Mouse (Mus musculus) stomach, embryonic 14.5 days (tissue): ENCODE measurements around the gene Asb2. TPM values are rescaled to one million over a fixed set of nuclear protein-coding genes. Genes with fewer than 3 reads are reported as not detected.

Experiments used
- ATAC-seq: fragments of 200-750 bp; cut with Nextera tagmentation; 2 replicates; pipeline ENCODE4 v1.8.0; 2017; ENCODE audit warnings: low read depth, moderate TSS enrichment; ENCODE audit not compliant: insufficient number of reproducible peaks, insufficient read depth, low FRiP score
- H3K27ac ChIP-seq: fragments of 300-500 bp; sonication (generic); 2 replicates; pipeline ENCODE4 v1.5.1; 2014; ENCODE audit warnings: mild to moderate bottlenecking, low read length, moderate library complexity, mixed read lengths
- H3K27me3 ChIP-seq: fragments of 300-500 bp; sonication (generic); 2 replicates; pipeline ENCODE4 v1.6.1; 2014; ENCODE audit warnings: low read length, control low read depth, mixed read lengths; ENCODE audit not compliant: control insufficient read depth, insufficient read depth
- H3K36me3 ChIP-seq: fragments of 300-500 bp; sonication (generic); 2 replicates; pipeline ENCODE4 v1.6.1; 2014; ENCODE audit warnings: mild to moderate bottlenecking, control low read depth, low read length, moderate library complexity, mixed read lengths; ENCODE audit not compliant: control insufficient read depth, insufficient read depth
- H3K4me1 ChIP-seq: fragments of 300-500 bp; sonication (generic); 2 replicates; pipeline ENCODE4 v1.6.1; 2014; ENCODE audit warnings: low read length, control low read depth, mixed read lengths; ENCODE audit not compliant: control insufficient read depth, insufficient read depth
- H3K4me2 ChIP-seq: fragments of 300-500 bp; sonication (generic); replicated peaks from 2 replicates; pipeline ENCODE4 v1.6.1; 2014; ENCODE audit warnings: low read depth, low read length, control low read depth
- H3K4me3 ChIP-seq: fragments of 300-500 bp; sonication (generic); 2 replicates; pipeline ENCODE4 v1.5.1; 2014; ENCODE audit warnings: low read depth, low read length, control low read depth
- H3K9ac ChIP-seq: fragments of 300-500 bp; sonication (generic); replicated peaks from 2 replicates; pipeline ENCODE4 v1.6.1; 2014; ENCODE audit warnings: low read depth, mild to moderate bottlenecking, control low read depth, low read length, moderate library complexity, mixed read lengths
- H3K9me3 ChIP-seq: fragments of 300-500 bp; sonication (generic); 2 replicates; pipeline ENCODE4 v1.6.1; 2016; ENCODE audit warnings: low read depth, low read length, control low read depth; ENCODE audit not compliant: control insufficient read depth
- WGBS: fragments of 180-500 bp; shearing (Covaris S2); extraction: QIAGEN DNeasy Blood & Tissue Kit; methylation state at CpG from one replicate; pipeline ENCODE4 v1.1.7; 2014; 5-methylcytosine and 5-hydroxymethylcytosine counted together
- polyA plus RNA-seq: library from polyadenylated mRNA; unstranded; fragments of >200 nt; fragmentation: Nextera tagmentation; extraction: Ambion mirVana; gene quantifications from 2 replicates; pipeline ENCODE4 v1.2.1, GENCODE M21; 2014

Asb2 gene
- polyA plus RNA-seq, 1 experiment from 2014 or later: 22.3 TPM

DNA sequence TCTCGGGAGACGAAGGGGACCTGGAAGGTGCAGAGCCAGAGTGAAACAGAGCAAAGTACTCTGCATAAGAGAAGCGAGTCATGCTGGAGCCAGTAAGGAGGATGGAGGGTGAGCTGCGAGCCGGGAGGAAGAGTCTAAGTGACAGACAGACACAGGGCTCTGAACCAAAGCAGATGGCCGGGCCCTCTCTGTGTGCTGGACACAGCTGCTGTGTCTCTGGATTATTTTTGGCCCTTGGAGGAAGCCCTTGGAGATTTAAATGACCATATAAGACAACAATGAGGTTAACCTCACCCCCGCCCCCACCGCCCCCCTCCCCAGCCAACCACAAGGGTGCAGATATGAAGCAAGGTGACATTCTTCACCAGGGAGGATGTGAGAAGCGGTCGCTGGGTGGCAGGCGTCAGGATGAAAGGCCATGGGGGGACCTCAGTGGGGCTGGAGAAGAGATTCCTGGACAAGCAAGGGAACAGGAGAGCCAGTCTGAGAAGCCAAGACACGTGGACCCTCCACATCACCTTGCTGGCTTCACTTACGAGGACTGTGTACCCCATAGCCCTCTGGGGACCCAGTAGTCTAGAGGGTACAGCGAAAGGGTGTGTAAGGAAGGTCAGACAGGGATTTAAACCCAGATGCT, 17.5 kb downstream of the Asb2 start:
- peak; percentile 54 for ATAC-seq
- WGBS: 56% methylated on average over 14 of the region's 14 CpGs
- no peak overlapping the region for H3K9ac ChIP-seq

GRCm38 (mm10) chr12:103336766-103337165, 19.0 kb downstream of the Asb2 start:
- no peaks in the 10 kb centered on the region for H3K27me3 ChIP-seq
- 85% methylated on average over 3 of the region's 3 CpGs for WGBS
- H3K9me3 ChIP-seq: no peaks in the 10 kb centered on the region
- H3K36me3 ChIP-seq: no peaks in the 10 kb centered on the region
- H3K27ac ChIP-seq: no peak overlapping the region
- no peaks in the 10 kb centered on the region for H3K4me1 ChIP-seq
- H3K4me3 ChIP-seq: no peak overlapping the region
- no peak overlapping the region for H3K4me2 ChIP-seq
- no peak for ATAC-seq
- H3K9ac ChIP-seq: no peak overlapping the region

More for the DNA sequence above, 17.5 kb downstream of the Asb2 start:
- Histone ChIP-seq H3K4me3 (no peak overlapping the region), H3K4me1 (no peaks in the 10 kb centered on the region), H3K9me3 (no peaks in the 10 kb centered on the region), H3K36me3 (no peaks in the 10 kb centered on the region), H3K27ac (no peak overlapping the region), H3K4me2 (no peak overlapping the region), H3K27me3 (no peaks in the 10 kb centered on the region)

GRCm38 (mm10) chr12:103333426-103333825, 22.4 kb downstream of the Asb2 start:
- Histone ChIP-seq H3K9ac (no peak overlapping the region), H3K36me3 (no peaks in the 10 kb centered on the region), H3K9me3 (no peaks in the 10 kb centered on the region), H3K4me1 (no peaks in the 10 kb centered on the region), H3K27me3 (no peaks in the 10 kb centered on the region), H3K4me2 (no peak overlapping the region), H3K4me3 (no peak overlapping the region), H3K27ac (no peak overlapping the region)
- ATAC-seq: no peak
- WGBS: 96% methylated on average over 15 of the region's 15 CpGs

- no peak overlapping the region for H3K9ac ChIP-seq
- ATAC-seq: no peak
- H3K27me3 ChIP-seq: no peaks in the 10 kb centered on the region
- no peak overlapping the region for H3K27ac ChIP-seq
- H3K9me3 ChIP-seq: no peaks in the 10 kb centered on the region
- WGBS: 87% methylated on average over 2 of the region's 2 CpGs
- H3K4me1 ChIP-seq: no peaks in the 10 kb centered on the region
- H3K4me2 ChIP-seq: no peak overlapping the region
- no peak overlapping the region for H3K4me3 ChIP-seq
- H3K36me3 ChIP-seq: no peaks in the 10 kb centered on the region
Observed at GRCm38 (mm10) chr12:103332879-103333278, 22.9 kb downstream of the Asb2 start.

- H3K27me3 ChIP-seq: no peaks in the 10 kb centered on the region
- H3K4me3 ChIP-seq: no peak overlapping the region
- no peak overlapping the region for H3K9ac ChIP-seq
- WGBS: 56% methylated on average over 4 of the region's 4 CpGs
- H3K4me1 ChIP-seq: no peaks in the 10 kb centered on the region
- no peak overlapping the region for H3K27ac ChIP-seq
- no peaks in the 10 kb centered on the region for H3K9me3 ChIP-seq
- no peak for ATAC-seq
- H3K36me3 ChIP-seq: no peaks in the 10 kb centered on the region
- H3K4me2 ChIP-seq: no peak overlapping the region
Observed at GRCm38 (mm10) chr12:103331491-103331890, 24.3 kb downstream of the Asb2 start.

DNA sequence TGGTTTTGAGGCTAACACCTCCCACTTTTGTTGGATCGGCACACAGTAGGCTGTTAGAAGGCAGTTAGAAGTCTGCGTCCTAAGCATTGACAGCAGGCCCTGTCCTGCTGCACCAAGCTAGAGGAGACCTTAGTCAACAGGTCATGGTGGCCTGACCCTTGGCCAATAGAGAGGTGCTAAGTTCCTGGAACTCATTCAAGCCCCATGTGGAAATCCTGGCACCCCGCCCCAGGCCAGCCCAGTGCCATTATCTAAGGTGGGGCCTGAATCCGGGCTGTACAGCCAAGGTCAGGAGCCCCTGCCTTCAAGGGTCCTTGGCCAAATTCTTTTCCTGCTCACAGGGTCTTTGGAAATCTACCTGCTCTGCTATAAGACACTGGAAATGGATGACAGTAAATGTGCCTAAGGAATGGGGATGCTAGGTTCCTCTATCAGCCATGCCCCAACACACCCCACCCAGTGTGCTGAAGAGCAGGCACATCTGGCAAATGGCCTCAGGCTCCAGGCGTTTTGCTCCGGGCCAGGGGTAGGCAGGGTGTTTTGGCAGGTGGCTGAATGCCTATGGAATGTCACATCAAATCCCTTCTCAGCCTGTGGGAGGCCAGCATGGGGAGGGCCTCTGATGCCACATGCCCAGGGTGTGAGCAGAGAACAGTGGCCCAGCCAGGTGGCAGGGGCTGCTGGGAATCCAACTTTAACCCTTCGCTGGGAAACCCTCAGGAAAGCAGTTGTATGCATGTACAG, 27.2 kb downstream of the Asb2 start:
- 58% methylated on average over 7 of the region's 7 CpGs for WGBS

GRCm38 (mm10) chr12:103327107-103327506, 28.7 kb downstream of the Asb2 start:
- Histone ChIP-seq H3K9me3 (no peaks in the 10 kb centered on the region), H3K4me3 (no peak overlapping the region), H3K36me3 (no peaks in the 10 kb centered on the region), H3K4me2 (no peak overlapping the region), H3K4me1 (no peaks in the 10 kb centered on the region), H3K27me3 (no peaks in the 10 kb centered on the region), H3K9ac (no peak overlapping the region), H3K27ac (no peak overlapping the region)
- WGBS: 36% methylated on average over 7 of the region's 7 CpGs
- ATAC-seq: no peak

More for the DNA sequence above, 27.2 kb downstream of the Asb2 start:
- no peak for ATAC-seq
- no peaks in the 10 kb centered on the region for H3K27me3 ChIP-seq
- no peak overlapping the region for H3K27ac ChIP-seq
- H3K4me3 ChIP-seq: no peak overlapping the region
- H3K4me2 ChIP-seq: no peak overlapping the region
- H3K9me3 ChIP-seq: no peaks in the 10 kb centered on the region
- H3K4me1 ChIP-seq: no peaks in the 10 kb centered on the region
- H3K9ac ChIP-seq: no peak overlapping the region
- no peaks in the 10 kb centered on the region for H3K36me3 ChIP-seq

GRCm38 (mm10) chr12:103326569-103326968, 29.2 kb downstream of the Asb2 start:
- Histone ChIP-seq H3K9me3 (no peaks in the 10 kb centered on the region), H3K4me2 (no peak overlapping the region), H3K27ac (no peak overlapping the region), H3K9ac (no peak overlapping the region), H3K36me3 (no peaks in the 10 kb centered on the region), H3K4me1 (no peaks in the 10 kb centered on the region), H3K4me3 (no peak overlapping the region), H3K27me3 (no peaks in the 10 kb centered on the region)
- ATAC-seq: no peak
- 73% methylated on average over 4 of the region's 4 CpGs for WGBS
